Mouse (Mus musculus) mesoderm, embryonic 11.5 days (tissue): ENCODE data around the gene Cap1.

ENCODE experiments used
- DNase-seq: peaks from one replicate; pipeline ENCODE4 v3.0.0-alpha.2; 2012; ENCODE audit warnings: low read depth, low spot score

The Cap1 gene

GRCm38 (mm10) chr4:122887336-122887735 lies 1.5 kb upstream of the Cap1 start:
- DNase-seq: no peak

DNA sequence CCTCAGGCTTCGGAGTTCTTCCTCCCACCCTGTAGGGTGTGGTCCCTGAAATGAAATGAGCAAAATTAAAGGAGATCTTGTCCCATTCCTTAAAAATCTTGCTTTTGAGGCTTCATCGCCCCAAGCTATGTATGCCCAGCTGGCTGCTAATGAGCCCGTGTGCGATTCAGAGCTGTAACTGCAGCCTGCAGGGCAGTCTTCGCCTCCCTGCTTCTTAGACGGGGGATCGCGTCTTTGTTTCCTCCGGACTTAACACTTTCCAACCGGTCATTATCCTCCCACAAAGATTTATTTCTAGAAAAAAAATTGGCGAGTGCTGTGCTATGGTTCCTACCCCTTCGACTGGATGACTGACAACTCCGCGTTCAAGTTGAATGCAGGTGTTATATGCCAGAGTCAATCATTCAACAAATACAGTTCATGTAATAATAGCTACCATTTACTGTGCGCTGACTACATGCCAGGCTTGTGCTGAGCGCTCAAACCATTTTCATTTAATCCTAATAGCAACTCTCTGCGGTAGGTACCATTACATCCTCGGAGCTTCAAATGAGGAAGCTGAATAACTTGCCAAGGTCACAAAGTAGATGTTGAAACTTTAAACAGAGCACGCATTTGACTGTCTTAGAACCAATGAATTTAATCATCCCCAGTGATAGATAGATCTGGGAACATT lies 861 bp upstream of the Cap1 start:
- DNase-seq: no peak

DNA sequence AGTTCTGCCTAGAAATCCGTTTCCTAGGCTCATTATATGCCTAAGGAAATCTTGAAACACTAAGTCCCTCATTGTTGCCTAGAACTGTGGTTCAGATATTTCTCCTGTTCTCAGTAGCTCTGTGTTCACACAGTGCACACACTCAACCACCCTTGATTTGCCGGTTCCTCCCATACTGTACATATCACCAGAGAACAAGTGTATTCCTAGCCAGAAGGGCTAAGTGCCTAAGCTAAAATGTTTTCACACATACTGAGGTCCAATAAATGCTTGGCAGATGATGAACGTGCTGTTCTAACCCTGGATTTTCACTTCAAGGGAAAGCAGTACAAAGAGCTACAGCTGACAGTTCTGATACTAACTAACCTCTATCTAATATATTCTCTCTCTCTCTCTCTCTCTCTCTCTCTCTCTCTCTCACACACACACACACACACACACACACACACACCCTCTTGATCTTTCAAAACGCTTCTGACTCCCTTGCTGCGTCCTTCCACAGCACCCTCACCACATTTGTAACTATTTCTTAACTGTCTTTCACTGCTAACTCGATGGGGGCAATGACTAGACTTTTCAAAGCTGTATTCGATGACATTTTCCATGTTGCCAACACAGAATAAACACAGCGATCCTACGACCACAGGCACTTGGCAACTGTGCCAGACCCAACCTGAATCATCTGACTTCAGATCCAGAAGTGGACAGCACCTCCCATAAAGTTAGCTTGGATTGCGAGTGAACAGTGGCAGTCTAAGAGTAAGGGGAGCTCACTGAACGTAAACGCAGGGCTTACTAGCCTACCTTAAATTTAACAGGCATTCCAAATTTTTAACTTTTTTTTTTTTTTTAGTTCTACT lies 1.1 kb downstream of the Cap1 start:
- no peak for DNase-seq

DNA sequence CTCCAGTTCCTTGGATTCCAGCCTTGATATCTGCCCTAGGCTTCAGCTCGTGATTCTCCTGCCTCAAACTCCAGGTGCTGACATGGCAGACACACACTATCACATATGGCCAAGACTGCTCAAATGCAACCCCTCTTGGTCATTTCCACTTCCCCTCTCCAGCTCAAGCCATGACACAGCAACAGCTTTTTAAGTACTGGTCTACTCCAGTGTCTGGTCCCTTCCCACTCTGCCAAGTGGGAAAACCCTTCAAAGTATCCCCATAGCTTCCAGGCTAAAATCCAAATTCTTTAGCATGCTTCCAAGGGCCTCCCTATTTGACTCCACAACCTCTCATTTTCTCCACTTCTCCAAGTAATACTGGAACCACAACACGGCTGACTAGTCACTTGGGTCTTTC lies 1.8 kb downstream of the Cap1 start:
- no peak for DNase-seq

DNA sequence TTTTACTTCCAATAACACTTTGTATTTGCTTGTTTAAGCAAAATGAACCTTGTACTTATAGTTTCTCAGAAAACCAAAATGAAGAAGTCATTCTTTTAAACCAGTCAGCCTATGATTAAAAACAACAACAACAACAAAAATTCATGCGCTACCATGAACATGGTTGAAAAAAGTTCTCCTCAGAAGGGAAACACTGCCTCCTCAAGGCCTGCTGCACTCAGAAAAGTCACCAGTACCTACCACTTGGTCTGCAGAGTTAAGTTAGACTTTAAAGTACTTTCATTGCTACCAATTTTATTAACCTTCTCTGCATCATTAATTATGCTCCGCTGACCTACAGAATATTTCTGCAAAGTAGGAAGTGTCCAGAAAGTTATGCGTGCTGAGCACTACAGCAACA lies 2.6 kb downstream of the Cap1 start:
- no peak for DNase-seq

DNA sequence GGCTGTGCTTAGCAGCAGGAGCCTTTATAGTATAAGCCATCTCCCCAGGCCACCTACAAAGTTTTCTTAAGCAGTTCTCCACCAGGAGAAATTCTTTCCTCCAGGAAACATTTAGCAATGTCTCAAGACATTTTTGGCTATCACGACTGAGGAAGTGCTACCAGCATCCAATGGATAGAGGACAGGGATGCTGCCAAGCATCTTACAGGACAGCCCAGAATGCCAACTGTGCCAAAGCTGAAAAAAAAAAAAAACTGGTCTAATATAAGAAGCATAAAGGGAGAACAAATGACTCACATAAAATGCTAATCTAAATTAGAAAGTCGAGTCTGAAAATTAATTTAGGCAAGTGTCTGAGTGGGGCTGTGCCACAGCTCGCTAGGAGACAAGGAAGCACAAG lies 3.3 kb downstream of the Cap1 start:
- DNase-seq: no peak

DNA sequence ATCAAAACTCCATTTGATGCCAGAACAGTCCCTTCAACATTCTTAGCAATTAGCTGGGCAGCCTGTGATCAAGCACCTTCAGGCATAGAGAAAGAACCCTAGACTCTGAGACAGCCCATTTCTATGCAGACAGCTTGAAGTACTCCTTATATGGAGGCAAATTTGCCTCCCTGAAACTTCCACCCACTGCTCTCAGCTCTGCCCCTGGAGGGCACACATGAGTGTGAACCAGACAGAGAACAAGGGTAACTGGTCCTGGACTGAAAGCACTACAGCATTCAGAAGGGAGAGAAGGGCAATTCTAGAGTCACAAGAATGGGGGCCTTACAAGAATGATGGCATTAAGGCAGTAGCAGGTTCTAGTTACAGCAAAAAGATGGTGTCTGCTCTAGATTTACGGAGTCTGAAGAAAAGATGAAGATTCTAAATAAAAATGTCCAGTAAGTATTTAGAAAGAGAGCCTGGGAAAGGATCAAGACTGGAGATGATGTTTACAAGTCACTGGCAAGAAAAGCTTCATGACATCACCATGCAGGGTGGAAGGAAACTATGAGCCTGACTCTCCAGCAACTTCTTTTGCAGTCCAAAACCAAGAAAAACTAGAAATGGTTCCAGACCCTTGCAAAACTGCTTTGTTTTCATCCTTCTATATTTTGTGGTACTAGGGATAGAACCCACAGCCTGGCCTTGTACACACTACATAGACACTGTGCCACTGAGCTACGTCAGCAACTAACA lies 7.4 kb downstream of the Cap1 start:
- DNase-seq: no peak

DNA sequence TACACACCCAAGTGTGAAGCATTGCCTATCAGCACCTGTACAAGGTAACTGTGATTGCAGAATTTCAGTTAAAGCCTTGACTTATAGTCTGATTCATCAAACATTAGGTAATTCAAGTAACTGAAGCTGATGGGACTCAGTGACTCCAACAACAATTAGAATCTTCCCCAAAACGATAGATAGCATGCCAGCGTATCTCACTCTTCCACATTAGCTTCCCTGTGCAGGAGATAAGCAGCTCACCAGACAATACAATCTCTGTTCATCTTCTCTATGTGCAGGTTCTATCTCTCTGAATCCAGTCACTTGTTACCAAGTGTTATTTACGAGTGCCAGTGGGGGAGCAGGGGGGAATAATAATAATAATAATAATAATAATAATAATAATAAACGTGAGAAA lies 12.3 kb downstream of the Cap1 start:
- no peak for DNase-seq

DNA sequence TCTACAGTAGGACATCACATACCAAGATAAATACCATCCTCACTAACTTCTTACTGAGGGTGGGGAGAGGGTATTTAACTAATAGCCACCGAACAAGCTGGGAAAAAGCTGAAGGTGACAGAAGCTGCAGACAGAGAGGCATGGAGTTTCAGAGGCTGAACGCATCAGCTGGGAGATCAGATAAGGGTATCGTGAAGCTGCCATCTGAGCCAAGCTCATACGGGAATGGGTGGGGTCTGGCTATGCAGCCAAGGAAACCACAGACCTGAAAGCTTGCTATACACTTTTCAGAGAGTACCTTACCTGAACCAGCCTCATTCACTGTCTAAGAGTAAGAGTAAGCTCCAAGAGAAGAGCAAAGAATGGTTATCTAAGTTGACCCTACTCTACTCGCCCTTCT lies 12.9 kb downstream of the Cap1 start:
- no peak for DNase-seq

- no peak for DNase-seq
Observed at GRCm38 (mm10) chr4:122871989-122872388, 13.9 kb downstream of the Cap1 start.

- DNase-seq: no peak
Observed at GRCm38 (mm10) chr4:122871269-122871668, 14.6 kb downstream of the Cap1 start.

DNA sequence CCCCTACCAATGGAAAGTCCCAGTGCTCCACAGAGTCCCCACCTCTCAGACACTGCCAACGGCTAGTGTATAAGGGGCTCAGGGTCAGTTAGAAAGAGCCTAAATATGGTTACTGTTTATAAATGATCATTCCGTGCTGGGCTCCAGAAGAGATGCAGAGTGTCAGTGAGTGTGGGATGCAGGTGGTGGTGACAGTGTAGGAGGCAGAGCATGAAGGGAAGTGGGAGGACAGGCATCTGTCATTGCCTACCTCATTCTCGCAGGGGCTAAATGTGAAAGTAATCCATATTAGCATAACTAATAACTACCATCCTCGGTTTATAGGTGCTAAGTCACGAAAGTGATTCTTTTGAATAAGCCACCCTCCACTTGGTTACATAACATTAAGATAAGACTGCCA lies 15.1 kb downstream of the Cap1 start:
- no peak for DNase-seq

DNA sequence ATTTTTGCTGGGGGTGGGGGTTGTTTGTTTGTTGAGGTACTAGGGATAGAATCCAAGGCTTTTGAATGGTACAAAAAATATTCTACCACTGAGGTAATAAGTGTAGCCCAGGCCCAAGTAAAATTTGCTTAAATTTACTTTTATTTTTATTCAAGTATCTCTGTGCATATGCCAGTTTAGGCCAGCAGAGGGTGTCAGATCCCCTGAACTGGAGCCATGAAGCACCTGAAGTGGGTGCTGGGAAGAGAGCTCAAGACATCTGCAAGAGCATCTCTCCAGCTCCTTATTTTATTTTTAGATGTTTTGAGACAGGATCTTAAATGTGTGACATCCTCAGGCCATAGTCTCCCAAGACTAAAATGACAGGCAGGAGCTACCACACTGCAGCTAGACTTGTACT lies 15.8 kb downstream of the Cap1 start:
- peak; percentile 26 for DNase-seq

- no peak for DNase-seq
Observed at GRCm38 (mm10) chr4:122868041-122868440, 17.8 kb downstream of the Cap1 start.

DNA sequence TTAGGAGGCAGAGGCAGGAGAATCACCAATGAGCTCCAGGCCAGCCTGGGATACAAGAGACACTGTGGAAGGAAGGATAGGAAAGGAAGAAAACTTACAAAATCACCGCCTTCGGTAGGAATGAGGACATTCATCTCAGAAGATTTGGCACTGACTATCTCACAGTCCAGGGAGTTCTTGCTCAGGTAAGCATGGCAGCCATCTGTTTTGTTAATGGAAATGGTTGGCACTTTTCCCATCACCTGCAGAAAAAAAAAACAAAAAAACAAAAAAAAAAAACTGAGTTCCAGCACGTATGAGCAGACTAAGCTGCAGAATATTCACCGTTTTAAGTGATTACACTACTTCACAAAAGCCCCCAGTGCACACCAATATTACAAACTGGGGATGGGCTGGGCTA lies 24.0 kb downstream of the Cap1 start:
- no peak for DNase-seq

GRCm38 (mm10) chr4:122859096-122859674 lies 26.7 kb downstream of the Cap1 start:
- no peak for DNase-seq

DNA sequence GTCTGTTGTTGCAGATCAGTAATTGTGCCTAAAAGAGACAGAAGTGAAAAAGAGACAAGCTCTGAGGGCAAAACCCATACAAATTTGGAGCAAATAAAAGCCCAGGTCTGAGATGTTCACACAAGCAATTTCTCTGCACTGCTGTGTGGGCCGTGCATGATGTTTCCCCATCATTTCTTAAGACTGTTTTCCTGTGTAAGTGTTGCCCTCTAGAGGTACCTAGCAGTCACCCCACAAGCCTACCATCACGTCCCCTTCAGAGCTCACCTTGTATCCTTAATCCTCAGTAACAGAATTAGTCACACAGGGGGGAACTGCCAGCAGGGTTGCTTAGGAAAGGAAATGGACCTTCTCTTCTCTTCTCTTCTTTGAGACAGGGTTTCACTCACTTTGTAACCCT lies 27.9 kb downstream of the Cap1 start:
- DNase-seq: no peak

DNA sequence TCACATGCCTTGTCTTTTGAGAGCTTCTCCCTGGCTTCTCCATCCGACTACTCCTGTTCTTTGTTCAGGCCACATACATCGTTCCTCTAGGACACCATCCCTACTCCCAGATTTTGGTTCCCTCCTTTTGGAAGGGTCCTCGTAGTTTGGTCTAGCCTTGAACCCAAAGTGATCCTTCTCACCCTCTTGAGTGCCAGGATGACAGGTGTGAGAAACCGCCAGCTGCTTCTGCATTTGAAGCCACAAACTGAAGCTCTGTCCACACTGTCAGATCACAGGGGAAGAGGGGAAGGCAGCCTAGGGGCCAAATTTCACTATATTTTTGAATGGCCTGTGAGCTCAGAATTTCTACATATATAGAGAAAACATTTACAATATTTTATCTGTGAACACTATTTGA lies 31.1 kb downstream of the Cap1 start:
- no peak for DNase-seq

DNA sequence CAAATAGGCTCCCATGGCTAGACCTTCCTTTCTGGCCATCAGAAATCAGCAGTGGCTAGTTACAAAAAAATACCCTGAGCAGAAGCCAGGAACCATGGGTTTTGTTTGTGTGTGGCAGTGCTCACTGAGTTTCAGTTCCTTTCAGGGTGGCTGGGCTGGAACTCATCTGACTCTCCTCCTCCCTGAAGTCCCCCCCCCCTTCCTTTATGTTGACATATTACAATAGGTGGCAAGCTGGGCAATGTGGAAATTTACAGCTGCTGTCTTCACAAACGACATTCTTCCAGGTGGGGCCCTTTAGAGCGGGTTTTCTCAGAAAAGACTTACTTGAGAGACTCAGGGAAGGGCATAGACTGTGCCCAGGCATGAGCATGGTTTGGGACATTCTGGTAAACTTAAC lies 32.2 kb downstream of the Cap1 start:
- DNase-seq: no peak

GRCm38 (mm10) chr4:122851535-122851934 lies 34.3 kb downstream of the Cap1 start:
- no peak for DNase-seq

DNA sequence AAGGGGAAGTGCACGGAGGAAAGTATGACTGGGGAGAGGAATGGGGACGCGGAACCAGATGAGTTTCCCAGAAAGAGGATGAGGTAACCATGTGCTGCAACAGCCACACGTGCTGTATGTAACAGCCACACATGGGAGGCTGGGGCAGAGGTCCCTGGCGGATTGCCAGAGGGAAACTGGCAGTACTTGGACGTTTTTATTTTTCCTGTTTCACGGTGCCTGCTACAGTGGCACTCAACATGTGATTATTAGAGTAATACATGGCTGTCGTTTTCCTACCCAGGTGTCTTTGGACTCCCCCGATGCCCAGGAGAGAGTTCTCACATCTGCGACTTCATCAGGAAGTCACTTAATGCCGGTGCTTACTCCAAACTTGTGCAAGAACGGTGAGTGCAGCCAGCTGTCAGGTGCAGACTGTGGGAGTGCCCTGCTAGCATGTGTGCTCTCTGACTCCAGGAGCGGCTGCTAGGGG lies 37.7 kb downstream of the Cap1 start:
- no peak for DNase-seq

DNA sequence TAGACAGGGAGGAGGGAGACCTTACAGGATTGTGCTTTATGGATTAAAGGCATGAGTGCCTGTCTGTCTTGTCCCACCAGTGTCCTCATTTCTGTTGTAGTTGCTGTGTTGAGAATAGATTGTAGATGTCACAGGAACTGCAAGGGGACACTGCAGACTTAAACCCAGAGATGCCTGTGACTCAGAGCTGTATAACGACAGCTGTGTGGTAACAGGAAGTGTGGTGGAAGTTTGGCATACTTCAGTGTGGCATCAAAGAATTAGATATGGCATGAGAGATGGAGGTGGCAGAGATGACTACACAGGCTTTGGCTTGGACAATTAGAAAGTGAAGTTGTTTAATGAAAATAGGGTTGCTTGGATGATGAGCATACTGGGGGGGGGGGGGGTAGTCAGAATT lies 47.4 kb downstream of the Cap1 start:
- no peak for DNase-seq
